Mouse (Mus musculus) midbrain, embryonic 11.5 days (tissue): ENCODE measurements around the gene Dcaf12. TPM values are rescaled to one million over a fixed set of nuclear protein-coding genes. Genes with fewer than 3 reads are reported as not detected.

Source experiments
- ATAC-seq: fragments of 200-750 bp; cut with Nextera tagmentation; 2 replicates; pipeline ENCODE4 v1.8.0; 2017; ENCODE audit warnings: moderate TSS enrichment, moderate library complexity; ENCODE audit not compliant: low FRiP score
- DNase-seq: peaks from one replicate; pipeline ENCODE4 v3.0.0; 2015; ENCODE audit warnings: low spot score; ENCODE audit errors: missing footprints
- H3K27ac ChIP-seq: fragments of 300-500 bp; sonication (generic); 2 replicates; pipeline ENCODE4 v1.5.1; 2014; ENCODE audit warnings: low read depth, low read length
- H3K27me3 ChIP-seq: fragments of 300-500 bp; sonication (generic); 2 replicates; pipeline ENCODE4 v1.6.1; 2014; ENCODE audit warnings: mild to moderate bottlenecking, low read length, moderate library complexity, mixed read lengths; ENCODE audit not compliant: control insufficient read depth, insufficient read depth
- H3K36me3 ChIP-seq: fragments of 300-500 bp; sonication (generic); 2 replicates; pipeline ENCODE4 v1.6.1; 2014; ENCODE audit warnings: mild to moderate bottlenecking, low read length, moderate library complexity, mixed read lengths; ENCODE audit not compliant: control insufficient read depth, insufficient read depth
- H3K4me1 ChIP-seq: fragments of 300-500 bp; sonication (generic); 2 replicates; pipeline ENCODE4 v1.6.1; 2014; ENCODE audit warnings: low read length; ENCODE audit not compliant: control insufficient read depth, insufficient read depth
- H3K4me2 ChIP-seq: fragments of 300-500 bp; sonication (generic); 2 replicates; pipeline ENCODE4 v1.6.1; 2014; ENCODE audit warnings: mild to moderate bottlenecking, moderate library complexity
- H3K4me3 ChIP-seq: fragments of 300-500 bp; sonication (generic); 2 replicates; pipeline ENCODE4 v1.5.1; 2014; ENCODE audit warnings: low read depth, low read length
- H3K9ac ChIP-seq: fragments of 300-500 bp; sonication (generic); 2 replicates; pipeline ENCODE4 v1.6.1; 2014; ENCODE audit warnings: low read length
- H3K9me3 ChIP-seq: fragments of 300-500 bp; sonication (generic); 2 replicates; pipeline ENCODE4 v1.6.1; 2016; ENCODE audit warnings: low read length; ENCODE audit not compliant: control insufficient read depth
- WGBS: fragments of 180-500 bp; shearing (Covaris S2); extraction: QIAGEN DNeasy Blood & Tissue Kit; methylation state at CpG from one replicate; pipeline ENCODE4 v1.1.7; 2014; 5-methylcytosine and 5-hydroxymethylcytosine counted together
- polyA plus RNA-seq: library from polyadenylated mRNA; unstranded; fragments of >200 nt; fragmentation: Nextera tagmentation; extraction: Ambion mirVana; gene quantifications from 2 replicates; pipeline ENCODE4 v1.2.1, GENCODE M21; 2014

Dcaf12 gene
- polyA plus RNA-seq, 1 experiment from 2014 or later: 49.2 TPM

DNA sequence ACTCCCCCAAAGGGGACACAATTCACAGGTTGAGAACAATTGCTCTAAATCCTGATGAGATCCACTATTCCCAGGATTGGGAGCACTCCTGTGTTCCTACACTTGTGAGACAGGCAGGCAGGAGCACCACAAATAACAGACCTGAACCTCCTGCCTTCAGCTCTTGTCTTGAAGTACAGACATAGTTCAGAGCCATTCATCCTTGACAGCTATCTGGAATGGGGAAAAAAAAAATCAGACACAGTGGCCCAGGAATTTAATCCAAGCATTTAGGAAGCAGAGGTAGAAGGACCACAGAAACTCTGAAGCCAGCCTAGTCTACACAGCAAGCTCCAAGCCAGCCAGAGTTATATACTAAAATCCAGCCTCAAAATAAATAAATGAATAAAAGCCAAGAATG lies 46.6 kb downstream of the Dcaf12 start:
- peaks cover 10% of the 10 kb centered on the region; the same call in 1 of the 2 replicates for H3K4me1 ChIP-seq
- no peaks in the 10 kb centered on the region for H3K27me3 ChIP-seq

GRCm38 (mm10) chr4:41266350-41266749 lies 48.3 kb downstream of the Dcaf12 start:
- WGBS: 92% methylated on average over 4 of the region's 4 CpGs
- Histone ChIP-seq H3K4me1 (no peaks in the 10 kb centered on the region), H3K4me3 (no peak overlapping the region), H3K27ac (no peak overlapping the region), H3K4me2 (no peak overlapping the region), H3K9me3 (no peaks in the 10 kb centered on the region), H3K27me3 (no peaks in the 10 kb centered on the region), H3K9ac (no peak overlapping the region), H3K36me3 (no peaks in the 10 kb centered on the region; the same call in 1 of the 2 replicates)
- no peak for ATAC-seq
- no peak for DNase-seq

More for the DNA sequence above, 46.6 kb downstream of the Dcaf12 start:
- Histone ChIP-seq H3K4me3 (no peak overlapping the region), H3K27ac (no peak overlapping the region), H3K9ac (no peak overlapping the region), H3K4me2 (no peak overlapping the region), H3K36me3 (no peaks in the 10 kb centered on the region; the same call in 1 of the 2 replicates), H3K9me3 (no peaks in the 10 kb centered on the region)
- no peak for ATAC-seq
- no peak for DNase-seq

- no peaks in the 10 kb centered on the region for H3K36me3 ChIP-seq
- H3K4me3 ChIP-seq: no peak overlapping the region
- no peak overlapping the region for H3K9ac ChIP-seq
- no peak overlapping the region for H3K4me2 ChIP-seq
- H3K27me3 ChIP-seq: no peaks in the 10 kb centered on the region
- H3K27ac ChIP-seq: no peak overlapping the region
- ATAC-seq: no peak
- no peaks in the 10 kb centered on the region for H3K4me1 ChIP-seq
- DNase-seq: no peak
- no peaks in the 10 kb centered on the region for H3K9me3 ChIP-seq
These were observed 54.0 kb downstream of the Dcaf12 start for GRCm38 (mm10) chr4:41260691-41261090.

DNA sequence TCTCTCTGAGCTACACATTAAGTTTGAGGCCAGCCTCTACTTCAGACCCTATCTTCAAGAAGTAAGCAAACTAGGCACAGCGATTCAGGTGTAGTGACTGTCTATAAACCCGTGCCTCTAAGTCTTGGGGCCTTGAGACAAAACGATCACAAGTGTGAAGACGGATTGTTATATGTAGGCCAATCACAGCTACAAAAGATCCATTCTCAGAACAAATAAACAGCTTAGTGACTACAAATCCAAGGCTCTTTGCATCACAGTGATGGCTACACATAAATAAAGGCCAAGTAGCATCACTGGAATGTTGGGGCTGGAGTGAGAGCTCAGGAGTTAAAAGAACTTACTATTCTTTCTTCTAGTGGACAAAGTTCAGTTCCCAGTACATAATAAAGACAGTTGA lies 55.7 kb downstream of the Dcaf12 start:
- H3K4me2 ChIP-seq: no peak overlapping the region
- no peak overlapping the region for H3K4me3 ChIP-seq
- no peaks in the 10 kb centered on the region for H3K27me3 ChIP-seq
- no peaks in the 10 kb centered on the region for H3K4me1 ChIP-seq
- no peaks in the 10 kb centered on the region for H3K36me3 ChIP-seq
- H3K9me3 ChIP-seq: no peaks in the 10 kb centered on the region
- no peak overlapping the region for H3K27ac ChIP-seq
- DNase-seq (no peak), ATAC-seq (no peak)
- no peak overlapping the region for H3K9ac ChIP-seq
- WGBS: 93% methylated on average over 4 of the region's 4 CpGs

GRCm38 (mm10) chr4:41257752-41258151 lies 56.9 kb downstream of the Dcaf12 start:
- Histone ChIP-seq H3K9ac (no peak overlapping the region), H3K4me3 (no peak overlapping the region), H3K36me3 (no peaks in the 10 kb centered on the region), H3K4me2 (no peak overlapping the region), H3K27ac (no peak overlapping the region), H3K4me1 (no peaks in the 10 kb centered on the region), H3K9me3 (no peaks in the 10 kb centered on the region), H3K27me3 (no peaks in the 10 kb centered on the region)
- no peak for DNase-seq
- 100% methylated on average over 1 of the region's 1 CpGs for WGBS
- ATAC-seq: no peak

DNA sequence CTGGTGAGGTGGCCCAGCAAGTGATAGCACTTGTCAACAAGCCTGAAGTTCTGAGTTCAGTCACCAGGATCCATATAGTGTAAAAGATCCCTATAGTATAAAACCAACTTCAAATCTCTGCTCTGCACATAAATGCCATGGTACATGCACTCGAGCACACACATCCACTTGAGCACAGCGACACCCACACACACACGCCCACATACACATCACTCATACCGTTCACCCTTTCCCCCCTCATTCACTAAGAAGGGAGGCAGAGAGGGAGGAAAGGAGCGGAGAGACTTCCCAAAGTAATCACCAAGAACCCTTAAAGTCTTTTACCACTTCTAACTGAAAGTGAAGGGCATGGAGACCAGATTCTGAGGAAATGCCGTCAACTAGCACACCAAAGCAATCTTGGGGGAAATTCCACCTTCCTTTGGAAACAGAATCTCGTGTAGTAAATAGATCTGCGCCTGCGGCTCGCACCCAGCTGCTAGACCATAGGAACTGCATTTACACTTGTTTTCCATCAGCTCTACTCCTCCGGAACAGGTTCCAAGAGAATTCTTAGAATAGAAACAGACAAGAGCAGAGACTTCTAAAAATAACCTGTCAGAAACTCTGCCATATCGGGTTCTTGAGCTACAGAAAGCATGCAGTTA lies 59.0 kb downstream of the Dcaf12 start:
- Histone ChIP-seq H3K27ac (no peak overlapping the region), H3K9ac (no peak overlapping the region), H3K4me2 (no peak overlapping the region), H3K9me3 (no peaks in the 10 kb centered on the region), H3K4me1 (no peaks in the 10 kb centered on the region), H3K36me3 (no peaks in the 10 kb centered on the region), H3K4me3 (no peak overlapping the region), H3K27me3 (no peaks in the 10 kb centered on the region)
- WGBS: 94% methylated on average over 12 of the region's 12 CpGs
- ATAC-seq (no peak), DNase-seq (no peak)

DNA sequence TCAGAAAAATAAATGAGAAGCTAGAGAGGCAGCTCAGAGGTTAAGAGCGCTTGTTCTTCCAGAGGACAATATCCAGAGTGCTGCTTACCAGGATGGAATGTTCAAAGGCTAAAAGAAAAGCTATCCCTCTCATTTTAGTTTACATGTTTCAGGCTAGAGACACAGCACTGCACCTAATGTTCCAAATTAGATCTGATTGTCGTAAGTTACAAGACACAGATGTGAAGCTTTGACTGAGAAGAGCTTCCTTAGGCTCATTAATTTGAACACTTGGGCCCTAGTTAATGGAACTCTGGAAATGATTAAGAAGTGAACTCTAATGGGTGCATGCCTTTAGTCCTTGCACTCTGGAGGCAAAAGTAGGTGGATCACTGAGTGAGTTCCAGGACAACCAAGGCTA lies 60.9 kb downstream of the Dcaf12 start:
- H3K9me3 ChIP-seq: no peaks in the 10 kb centered on the region
- H3K27me3 ChIP-seq: no peaks in the 10 kb centered on the region
- H3K9ac ChIP-seq: no peak overlapping the region
- WGBS: 97% methylated on average over 2 of the region's 2 CpGs
- H3K36me3 ChIP-seq: no peaks in the 10 kb centered on the region
- no peaks in the 10 kb centered on the region for H3K4me1 ChIP-seq
- DNase-seq (no peak), ATAC-seq (no peak)
- H3K4me2 ChIP-seq: no peak overlapping the region
- H3K4me3 ChIP-seq: no peak overlapping the region
- H3K27ac ChIP-seq: no peak overlapping the region

DNA sequence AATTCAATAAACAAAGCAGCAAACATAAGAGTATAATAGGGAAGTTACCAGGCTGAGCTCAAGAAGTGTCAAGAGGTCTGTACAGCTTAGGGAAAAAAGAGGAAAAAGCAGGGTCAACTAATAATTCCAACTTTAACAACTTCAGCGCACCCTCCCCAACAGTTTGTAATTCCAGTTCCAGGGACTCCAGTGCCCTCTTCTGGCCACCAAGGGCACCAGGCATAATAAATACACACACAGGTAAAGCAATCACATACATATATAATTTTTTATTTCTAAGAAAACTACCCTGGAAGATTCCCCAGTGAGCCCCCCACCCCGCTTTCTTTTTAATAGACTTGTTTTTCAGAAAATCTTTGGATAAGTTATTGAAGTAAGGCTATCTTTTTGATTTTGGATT lies 69.3 kb downstream of the Dcaf12 start:
- Histone ChIP-seq H3K27ac (no peak overlapping the region), H3K27me3 (no peaks in the 10 kb centered on the region), H3K9ac (no peak overlapping the region), H3K4me3 (no peak overlapping the region), H3K36me3 (peaks cover 6% of the 10 kb centered on the region; the same call in 1 of the 2 replicates), H3K4me2 (no peak overlapping the region), H3K9me3 (no peaks in the 10 kb centered on the region), H3K4me1 (no peaks in the 10 kb centered on the region)
- no peak for DNase-seq
- WGBS: 92% methylated on average over 2 of the region's 2 CpGs
- ATAC-seq: no peak
